Comparison of ENCODE assay signal across 9 mouse cellular contexts in genomic region chr11:119206562-119206961, GRCm38 (mm10). TPM values are rescaled to one million over a fixed set of nuclear protein-coding genes. Genes with fewer than 3 reads are reported as not detected.
A peak's percentile ranks its signal among the peaks of the same experiment; 100 is the strongest.
DNase-seq lines count a peak whose midpoint lies in the region; ATAC-seq and TF ChIP-seq lines count a peak whose summit lies in the region.
"Had no signal": no experiment of that assay in that cellular context is flagged by ENCODE, and none has a peak within 500 bp of the region (broad histone marks: within the 10 kb centered on the region; RNA-seq: fewer than 3 reads in every experiment).

No protein-coding gene starts in this region.

- no peaks in the 10 kb centered on the region for H3K79me3 ChIP-seq in C2C12 (ENCODE audit: low read depth)

- H3K79me2 ChIP-seq in C2C12 (ENCODE audit: control insufficient read depth, insufficient read depth): no peaks in the 10 kb centered on the region

- H3ac ChIP-seq in C2C12 (ENCODE audit: control insufficient read depth, insufficient read length, low read depth): no peak overlapping the region

- TF ChIP-seq CTCF in C2C12 (IDR thresholded peaks at IDR 0.05; ENCODE audit: control insufficient read depth, insufficient read depth, insufficient read length): peak; percentile 90

- no peaks in the 10 kb centered on the region for H3K27me3 ChIP-seq in hindbrain, embryonic 10.5 days (ENCODE audit: insufficient read depth, poor library complexity, severe bottlenecking)
- no peaks in the 10 kb centered on the region for H3K27me3 ChIP-seq in hindbrain, embryonic 13.5 days
- no peaks in the 10 kb centered on the region for H3K27me3 ChIP-seq in C2C12 (ENCODE audit: control insufficient read depth, insufficient read depth, insufficient read length)
- H3K27me3 ChIP-seq: limb, embryonic 13.5 days had no signal

- no peak for ATAC-seq in hindbrain, embryonic 13.5 days (ENCODE audit: low FRiP score)

- no peak overlapping the region for H3K4me3 ChIP-seq in hindbrain, embryonic 10.5 days
- H3K4me3 ChIP-seq in hindbrain, embryonic 13.5 days: no peak overlapping the region
- no peak overlapping the region for H3K4me3 ChIP-seq in C2C12 (ENCODE audit: insufficient read depth, poor library complexity, severe bottlenecking)
- H3K4me3 ChIP-seq: limb, embryonic 13.5 days had no signal

- peak; percentile 69 for DNase-seq in hindbrain, embryonic 10.5 days (ENCODE audit: low spot score)
- DNase-seq in adrenal gland, adult 18-20 months (ENCODE audit: low spot score in 2 of 2): peak; percentile 75 to 81
- DNase-seq in embryo, embryonic 11 days: peak; percentile 67
- peak; percentile 83 for DNase-seq in kidney, postnatal 10 days
- DNase-seq in lung, postnatal 10 days: peak; percentile 85
- peak; percentile 86 for DNase-seq in testis, postnatal 10 days (ENCODE audit: low spot score)

- WGBS in hindbrain, embryonic 10.5 days: 41% methylated on average over 5 of the region's 5 CpGs
- 31% methylated on average over 5 of the region's 5 CpGs for WGBS in hindbrain, embryonic 13.5 days

- H3K4me1 ChIP-seq in hindbrain, embryonic 10.5 days (replicated peaks): peaks cover 41% of the 10 kb centered on the region
- peaks cover 39% of the 10 kb centered on the region for H3K4me1 ChIP-seq in hindbrain, embryonic 13.5 days (replicated peaks)

- no peak overlapping the region for H3K4me2 ChIP-seq in hindbrain, embryonic 13.5 days
- H3K4me2 ChIP-seq: limb, embryonic 13.5 days had no signal

- H3K9me3 ChIP-seq in hindbrain, embryonic 10.5 days: no peaks in the 10 kb centered on the region
- H3K9me3 ChIP-seq in hindbrain, embryonic 13.5 days: no peaks in the 10 kb centered on the region
- H3K9me3 ChIP-seq: limb, embryonic 13.5 days had no signal

- no peak overlapping the region for H3K9ac ChIP-seq in hindbrain, embryonic 13.5 days
- H3K9ac ChIP-seq: limb, embryonic 13.5 days had no signal

- no peak overlapping the region for H3K27ac ChIP-seq in hindbrain, embryonic 10.5 days
- H3K27ac ChIP-seq in hindbrain, embryonic 13.5 days: no peak overlapping the region
- H3K27ac ChIP-seq: limb, embryonic 13.5 days had no signal

- peaks cover 85% of the 10 kb centered on the region for H3K36me3 ChIP-seq in hindbrain, embryonic 10.5 days
- H3K36me3 ChIP-seq in hindbrain, embryonic 13.5 days: peaks cover 55% of the 10 kb centered on the region
- H3K36me3 ChIP-seq in C2C12 (ENCODE audit: control insufficient read depth, insufficient read depth): no peaks in the 10 kb centered on the region

TF ChIP-seq in C2C12, 6 proteins besides CTCF, POLR2A, EP300 and RAD21:
- TF ChIP-seq USF1 (IDR thresholded peaks at IDR 0.05; ENCODE audit: low read depth) (no peak), MAX (IDR thresholded peaks at IDR 0.05) (no peak), FOSL1 (IDR thresholded peaks at IDR 0.05; ENCODE audit: insufficient read depth, low read length, poor library complexity, severe bottlenecking) (no peak), CEBPB (IDR thresholded peaks at IDR 0.05; ENCODE audit: low read depth) (no peak), MYOG (IDR thresholded peaks at IDR 0.05; ENCODE audit: control insufficient read depth, extremely low read depth, insufficient read length) (no peak), MYOD1 (IDR thresholded peaks at IDR 0.05; ENCODE audit: control insufficient read depth, insufficient read length, low read depth) (no peak)

RNA-seq across cellular contexts. Expression of gene Tbc1d16, which starts 21.7 kb away (rescaled TPM):
- polyA plus RNA-seq in hindbrain, embryonic 10.5 days (2016; fragmentation: Nextera tagmentation; extraction: Ambion mirVana): 29.5 and 37.9 TPM in 2 replicates
- polyA plus RNA-seq in hindbrain, embryonic 13.5 days (2015; fragmentation: Nextera tagmentation; extraction: Ambion mirVana): 57.4 and 61.1 TPM in 2 replicates
- 4.9 TPM for polyA plus RNA-seq in C2C12 (2012; fragmentation: generic; extraction: Trizol)
- total RNA-seq in adrenal gland, adult 18-20 months (2021): 10 to 100 TPM; 17.7 to 30.8 TPM

RNA-seq across cellular contexts. Expression of gene Ccdc40, which starts 21.8 kb away (rescaled TPM):
- polyA plus RNA-seq in hindbrain, embryonic 10.5 days (2016; fragmentation: Nextera tagmentation; extraction: Ambion mirVana): 20.0 and 21.3 TPM in 2 replicates
- 14.6 and 18.0 TPM in 2 replicates for polyA plus RNA-seq in hindbrain, embryonic 13.5 days (2015; fragmentation: Nextera tagmentation; extraction: Ambion mirVana)
- polyA plus RNA-seq in C2C12 (2012; fragmentation: generic; extraction: Trizol): 0.12 TPM
- total RNA-seq in adrenal gland, adult 18-20 months (2021): 1 to 10 TPM; 1.2 to 1.3 TPM

Comparison
In these comparisons a context has a peak if more than half of its experiments do, and no peak if none do; other contexts are left out.
1. RNA of gene Ccdc40, which starts 21.8 kb away (polyA plus RNA-seq): 20.0 to 21.3 TPM in hindbrain, embryonic 10.5 days and 14.6 to 18.0 TPM in hindbrain, embryonic 13.5 days; 0.12 TPM in C2C12 (single experiment); every median in the first group is over 10 times any median in the second.
2. Peak in every context shown above with its lines, with median percentiles within 50 percentile points of each other: DNase-seq.